Mouse (Mus musculus): ENCODE data around the gene Gstz1. TPM values are rescaled to one million over a fixed set of nuclear protein-coding genes. Genes with fewer than 3 reads are reported as not detected.

The Gstz1 gene
- polyA plus RNA-seq, 1 experiment from 2014 or later = 42.7 TPM

Other genes with a start within 250 kb of the Gstz1 start
- 26.6 and 27.1 TPM in 2 replicates for gene Cipc, start 200.1 kb upstream of the Gstz1 start, polyA plus RNA-seq (2014; fragmentation: Nextera tagmentation; extraction: Ambion mirVana)
- 0.09 TPM in 2 replicates for gene Zdhhc22, start 156.7 kb upstream of the Gstz1 start, polyA plus RNA-seq (2014; fragmentation: Nextera tagmentation; extraction: Ambion mirVana)
- 0.05 and 0.35 TPM in 2 replicates for gene Tmem63c, start 125.8 kb upstream of the Gstz1 start, polyA plus RNA-seq (2014; fragmentation: Nextera tagmentation; extraction: Ambion mirVana)
- 0.27 and 0.28 TPM in 2 replicates for gene Ngb, start 44.6 kb upstream of the Gstz1 start, polyA plus RNA-seq (2014; fragmentation: Nextera tagmentation; extraction: Ambion mirVana)
- gene Pomt2, start 803 bp downstream of the Gstz1 start, polyA plus RNA-seq (2014; fragmentation: Nextera tagmentation; extraction: Ambion mirVana) = 13.5 and 14.1 TPM in 2 replicates
- gene Samd15, start 52.6 kb downstream of the Gstz1 start, polyA plus RNA-seq (2014; fragmentation: Nextera tagmentation; extraction: Ambion mirVana) = 0.55 and 0.89 TPM in 2 replicates
- gene Tmed8, start 53.3 kb downstream of the Gstz1 start, polyA plus RNA-seq (2014; fragmentation: Nextera tagmentation; extraction: Ambion mirVana) = 1.8 and 2.5 TPM in 2 replicates
- gene Noxred1, start 91.6 kb downstream of the Gstz1 start, polyA plus RNA-seq (2014; fragmentation: Nextera tagmentation; extraction: Ambion mirVana) = 0.42 and 0.63 TPM in 2 replicates
- 39.2 and 40.0 TPM in 2 replicates for gene Vipas39, start 119.1 kb downstream of the Gstz1 start, polyA plus RNA-seq (2014; fragmentation: Nextera tagmentation; extraction: Ambion mirVana)
- 150 and 167 TPM in 2 replicates for gene Ahsa1, start 119.3 kb downstream of the Gstz1 start, polyA plus RNA-seq (2014; fragmentation: Nextera tagmentation; extraction: Ambion mirVana)
- gene Ism2, start 152.5 kb downstream of the Gstz1 start, polyA plus RNA-seq (2014; fragmentation: Nextera tagmentation; extraction: Ambion mirVana) = 0.46 and 0.70 TPM in 2 replicates
- 69.1 and 79.3 TPM in 2 replicates for gene Sptlc2, start 241.2 kb downstream of the Gstz1 start, polyA plus RNA-seq (2014; fragmentation: Nextera tagmentation; extraction: Ambion mirVana)